Mouse (Mus musculus): ENCODE data around the gene Gjb3.

The Gjb3 gene

DNA sequence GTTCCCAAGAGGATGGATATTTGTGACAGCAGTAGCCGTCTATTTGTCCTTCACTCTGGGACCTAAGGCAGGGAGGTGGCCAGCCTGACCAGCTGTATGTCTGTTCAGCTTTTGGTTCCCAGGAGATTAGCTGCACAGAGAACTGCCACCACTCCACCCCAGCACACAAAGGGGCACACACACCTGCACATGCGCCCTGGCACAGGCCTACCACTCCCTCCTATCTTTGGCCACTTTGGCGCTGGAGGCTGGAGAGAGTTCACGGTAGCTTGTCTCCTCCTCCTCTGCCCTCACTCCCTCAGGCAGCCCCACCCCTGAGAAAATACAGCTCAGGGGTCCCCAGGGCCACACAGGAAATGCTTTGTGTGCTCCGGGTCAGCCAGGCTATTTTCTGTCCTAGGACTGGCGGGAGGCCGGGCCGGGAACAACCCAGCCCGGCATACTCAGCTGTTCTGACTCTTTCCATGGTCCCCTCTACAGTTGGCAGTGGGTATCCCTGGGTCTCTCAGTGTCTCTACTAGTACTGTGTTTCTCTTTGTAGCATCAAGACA is 52.1 kb downstream of the Gjb3 start:
- DNase-seq = no peak

Data from right cerebral cortex, adult 18-20 months (tissue).